Mouse (Mus musculus): Measurements from ENCODE around the gene Rabep2.
A peak's percentile ranks its signal among the peaks of the same experiment; 100 is the strongest.
"Not testable (repeated sequence)": the region's sequence is repeated elsewhere in the genome, so short reads cannot be mapped to it uniquely, and the experiment has no call there.

The Rabep2 gene

GRCm38 (mm10) chr7:126428631-126429502 lies at the start of gene Rabep2:
Gene Rabep2 (plus strand): TSS chr7:126428759.
- peak; percentile 94 to 95 for DNase-seq (ENCODE audit: low spot score in 2 of 2)

DNA sequence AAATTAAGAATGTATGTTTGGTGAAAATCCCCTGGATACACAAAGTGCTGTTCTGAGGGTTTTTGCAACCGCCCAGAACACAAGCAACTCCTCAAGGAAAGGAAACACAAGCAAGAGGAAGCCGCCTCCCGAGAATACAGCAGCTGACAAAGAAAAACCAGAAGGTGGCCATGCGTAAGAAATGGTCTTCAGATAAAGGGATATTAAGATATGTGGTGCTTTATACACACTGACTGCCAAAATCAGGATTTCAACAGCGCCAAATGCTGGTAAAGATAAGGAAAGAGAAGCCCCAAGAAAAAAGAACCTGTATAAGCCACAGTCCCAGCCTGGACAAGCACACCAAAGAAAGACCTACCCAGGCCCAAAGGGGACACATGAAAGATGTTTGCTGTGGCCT lies 45.0 kb upstream of the Rabep2 start:
- DNase-seq (ENCODE audit: low spot score in 2 of 2) = no peak

DNA sequence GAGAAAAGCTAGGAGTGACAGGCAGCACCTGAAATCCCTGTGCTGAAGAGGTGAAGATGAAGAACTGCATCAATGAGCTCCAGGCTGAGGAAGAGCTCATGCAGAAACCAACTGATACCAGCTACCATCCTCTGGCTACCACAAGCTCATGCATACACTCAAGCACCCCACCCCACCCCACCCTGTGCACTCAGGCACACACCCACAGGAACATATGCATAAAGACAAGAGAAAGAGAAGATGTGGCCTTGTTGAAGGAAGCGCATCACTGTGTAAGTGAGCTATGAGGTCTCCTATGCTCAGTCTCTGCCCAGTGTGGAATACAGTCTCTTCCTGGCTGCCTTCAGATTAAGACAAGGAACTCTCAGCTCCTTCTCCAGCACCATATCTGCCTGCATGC lies 40.4 kb upstream of the Rabep2 start:
- DNase-seq (ENCODE audit: low spot score in 2 of 2) = no peak

- not testable (repeated sequence) for DNase-seq (ENCODE audit: low spot score in 2 of 2)
These were observed 36.3 kb upstream of the Rabep2 start for GRCm38 (mm10) chr7:126392086-126392884.

DNA sequence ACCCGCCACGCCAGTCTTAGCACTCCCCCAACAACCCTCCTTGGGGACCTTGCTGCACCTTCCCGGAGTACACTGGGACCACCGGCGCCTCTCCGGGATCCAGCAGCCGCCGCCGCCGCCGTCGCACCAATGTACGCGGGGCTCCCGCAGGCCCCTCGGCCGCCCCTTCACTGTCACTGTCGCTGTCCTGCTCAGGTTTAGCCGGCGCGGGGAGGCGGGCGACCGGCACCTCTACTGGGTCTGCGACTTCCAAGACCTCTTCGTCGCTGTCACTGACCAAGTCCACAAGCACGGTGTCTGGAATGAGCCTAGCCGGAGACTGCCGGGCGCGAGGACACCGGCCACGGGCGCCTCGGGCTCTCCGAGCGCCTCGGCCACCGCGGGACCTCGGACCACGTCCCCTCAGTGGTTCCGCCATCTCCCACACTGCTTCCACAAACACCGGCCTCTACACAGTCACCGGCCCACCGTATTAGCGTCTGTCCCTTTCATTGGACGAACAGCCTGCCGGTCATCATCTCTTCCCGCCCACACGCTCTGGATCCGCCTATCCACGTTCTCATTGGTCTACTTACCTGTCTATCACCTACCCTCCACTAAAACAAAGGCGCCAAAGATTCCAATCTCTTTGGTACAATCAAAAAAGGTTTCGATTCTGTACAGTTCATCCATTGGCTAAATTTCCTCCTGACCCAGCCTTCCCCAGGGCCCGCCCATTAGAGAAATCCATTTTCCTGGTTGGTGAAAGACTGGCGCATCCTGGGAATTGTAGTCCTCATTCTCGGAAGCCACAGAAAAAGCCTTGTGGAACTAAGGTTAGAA lies 32.0 kb upstream of the Rabep2 start, which contains the start of gene Nfatc2ip:
Gene Nfatc2ip (minus strand): TSS at position 440 of the 822 bp plus-strand sequence.
- peak; percentile 97 to 100 for DNase-seq (ENCODE audit: low spot score in 2 of 2)

GRCm38 (mm10) chr7:126397221-126397620 lies 31.3 kb upstream of the Rabep2 start:
- no peak for DNase-seq (ENCODE audit: low spot score in 2 of 2)

DNA sequence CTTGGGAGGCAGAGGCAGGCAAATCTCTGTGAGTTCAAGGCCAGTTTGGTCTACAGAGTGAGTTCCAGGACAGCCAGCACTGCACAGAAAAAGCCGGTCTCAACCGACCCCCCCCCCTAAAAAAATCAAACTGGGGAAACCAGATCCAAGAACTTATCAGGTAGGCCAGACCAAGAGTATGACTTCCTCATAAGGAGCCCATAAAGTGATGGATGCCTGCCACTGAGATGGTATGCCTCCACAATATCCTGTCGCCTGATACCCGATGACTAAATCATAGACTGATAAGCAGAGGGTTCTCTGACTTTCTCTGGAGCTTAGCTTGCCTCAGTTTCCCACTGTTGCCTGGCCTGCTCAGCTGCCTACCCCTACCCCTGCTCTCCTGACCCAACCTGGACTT lies 30.7 kb upstream of the Rabep2 start:
- no peak for DNase-seq (ENCODE audit: low spot score in 2 of 2)

DNA sequence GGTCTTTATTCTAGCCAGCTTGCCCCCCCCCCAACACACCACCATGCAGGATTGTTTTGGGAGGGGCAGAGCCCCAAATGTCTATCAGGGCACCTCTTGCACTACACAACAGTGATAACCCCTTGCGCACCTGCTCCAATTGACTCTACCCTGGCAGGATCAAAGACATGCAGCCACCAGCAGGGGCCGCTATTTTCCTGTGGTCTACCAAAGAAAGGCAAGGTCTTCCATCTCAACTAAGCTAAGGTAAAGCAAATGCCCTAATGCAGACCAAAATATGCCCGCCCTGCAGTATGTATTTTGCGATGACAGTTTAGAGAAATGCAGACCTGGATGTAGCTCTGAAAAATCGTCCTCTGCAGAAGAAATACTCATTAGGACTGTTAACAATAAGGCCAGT lies 29.0 kb upstream of the Rabep2 start:
- peak; percentile 76 to 78 for DNase-seq (ENCODE audit: low spot score in 2 of 2)

- DNase-seq (ENCODE audit: low spot score in 2 of 2) = not testable (repeated sequence)
These were observed 26.0 kb upstream of the Rabep2 start for GRCm38 (mm10) chr7:126402518-126402917.

DNA sequence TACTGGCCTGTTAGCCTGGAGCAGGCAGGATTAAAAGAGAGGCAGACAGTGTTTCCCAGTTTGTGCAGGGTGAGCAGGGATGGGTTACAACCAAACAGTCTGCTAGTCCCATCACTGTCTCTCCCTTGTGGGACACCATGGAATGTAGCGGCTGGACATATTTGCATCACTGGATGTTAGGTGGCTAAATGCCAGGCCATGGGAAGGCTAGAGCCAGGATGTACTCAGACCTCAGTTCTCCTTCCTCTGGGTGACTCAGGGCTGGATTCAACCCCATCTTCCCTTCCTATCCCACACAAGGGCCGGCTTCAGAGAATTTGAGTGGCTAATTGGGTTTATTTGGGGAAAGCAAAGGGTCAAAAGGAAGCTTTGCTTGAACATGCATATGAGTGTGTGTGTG lies 19.9 kb upstream of the Rabep2 start:
- DNase-seq (ENCODE audit: low spot score in 2 of 2) = no peak

- no peak for DNase-seq (ENCODE audit: low spot score in 2 of 2)
These were observed 17.5 kb upstream of the Rabep2 start for GRCm38 (mm10) chr7:126411061-126411460.

DNA sequence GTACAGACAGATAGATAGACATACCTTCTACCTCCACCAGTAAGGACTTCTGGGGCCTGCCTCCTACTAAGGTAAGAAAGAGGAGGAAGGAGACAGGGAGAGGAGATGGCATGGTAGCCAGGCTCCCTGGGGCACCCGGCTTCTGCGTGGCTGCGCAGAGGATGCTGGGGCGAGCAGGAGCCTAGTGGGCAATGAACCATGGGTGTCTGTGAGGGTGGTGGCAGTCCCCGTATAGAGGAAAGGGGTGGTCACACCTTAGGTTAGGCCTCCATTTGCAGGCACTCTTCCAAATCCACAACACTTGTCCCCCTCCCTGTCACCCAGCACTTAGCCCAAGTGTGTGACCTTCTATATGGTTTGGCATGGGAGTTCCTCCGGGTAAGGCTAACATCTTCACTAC lies 13.8 kb upstream of the Rabep2 start, which contains the start of gene Cd19:
Gene Cd19 (minus strand): TSS at position 165 of the 400 bp plus-strand sequence.
- DNase-seq (ENCODE audit: low spot score in 2 of 2) = no peak

DNA sequence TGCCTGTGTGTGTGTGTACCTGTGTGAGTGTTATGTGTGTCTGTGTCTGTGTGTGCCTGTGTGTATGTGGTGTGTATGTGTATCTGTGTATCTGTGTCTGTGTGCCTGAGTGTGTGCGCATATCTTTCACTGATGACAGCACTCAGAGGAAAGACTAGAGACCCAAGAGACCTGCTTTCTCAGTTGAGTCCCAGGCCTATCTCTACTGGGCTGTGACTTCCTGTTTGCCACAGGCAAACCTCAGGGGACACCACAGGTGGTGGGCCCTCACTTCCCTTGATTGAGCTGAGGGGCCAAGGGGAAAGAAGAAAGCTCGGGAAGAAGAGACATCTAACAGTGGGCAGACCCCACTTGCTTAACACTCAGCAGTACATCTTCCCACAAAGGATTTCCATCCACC lies 11.9 kb upstream of the Rabep2 start:
- DNase-seq (ENCODE audit: low spot score in 2 of 2) = no peak

GRCm38 (mm10) chr7:126417045-126417444 lies 11.5 kb upstream of the Rabep2 start:
- DNase-seq (ENCODE audit: low spot score in 2 of 2) = no peak

- no peak for DNase-seq (ENCODE audit: low spot score in 2 of 2)
These were observed 11.0 kb upstream of the Rabep2 start for GRCm38 (mm10) chr7:126417606-126418005.

GRCm38 (mm10) chr7:126418496-126418895 lies 10.1 kb upstream of the Rabep2 start:
- DNase-seq (ENCODE audit: low spot score in 2 of 2) = no peak

DNA sequence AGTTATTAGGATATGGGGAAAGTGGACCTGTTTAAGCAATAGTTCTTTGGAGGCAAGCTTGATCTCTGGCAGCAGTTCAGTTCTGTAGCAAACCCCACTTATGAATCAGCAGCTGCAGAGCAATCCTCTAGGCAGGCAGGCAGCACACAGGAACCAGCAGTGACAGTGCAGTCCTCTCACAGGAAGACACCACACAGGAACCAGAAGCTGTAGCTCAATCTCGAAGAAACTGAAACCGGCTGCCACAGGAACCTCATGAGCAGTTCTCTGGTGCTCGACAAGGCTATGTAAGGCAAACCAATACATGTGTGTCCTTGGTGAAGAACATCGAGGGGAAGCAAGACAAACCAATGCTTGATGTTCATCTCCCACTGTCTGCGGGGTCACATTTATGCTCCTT lies 6.8 kb upstream of the Rabep2 start:
- DNase-seq (ENCODE audit: low spot score in 2 of 2) = no peak

DNA sequence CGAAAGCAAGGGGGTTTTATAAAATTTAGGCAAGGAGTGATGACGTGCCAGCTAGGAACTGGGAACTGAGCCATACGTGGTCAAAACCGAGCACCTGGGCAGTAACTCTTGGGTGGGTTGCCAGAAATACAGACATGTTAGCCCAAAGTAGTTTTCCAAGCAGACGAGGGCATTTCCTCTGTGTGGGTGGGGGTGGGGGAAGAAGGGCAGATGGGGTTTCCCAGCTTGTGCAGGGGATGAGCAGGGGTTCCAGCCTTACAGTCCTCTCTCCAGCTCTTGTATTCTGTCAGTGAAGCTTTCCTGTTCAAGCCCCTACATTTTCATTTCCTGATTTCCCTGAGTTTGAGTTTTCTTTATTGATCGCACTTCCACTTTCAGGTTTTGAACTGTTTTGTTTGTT lies 4.4 kb upstream of the Rabep2 start:
- DNase-seq (ENCODE audit: low spot score in 2 of 2) = no peak

DNA sequence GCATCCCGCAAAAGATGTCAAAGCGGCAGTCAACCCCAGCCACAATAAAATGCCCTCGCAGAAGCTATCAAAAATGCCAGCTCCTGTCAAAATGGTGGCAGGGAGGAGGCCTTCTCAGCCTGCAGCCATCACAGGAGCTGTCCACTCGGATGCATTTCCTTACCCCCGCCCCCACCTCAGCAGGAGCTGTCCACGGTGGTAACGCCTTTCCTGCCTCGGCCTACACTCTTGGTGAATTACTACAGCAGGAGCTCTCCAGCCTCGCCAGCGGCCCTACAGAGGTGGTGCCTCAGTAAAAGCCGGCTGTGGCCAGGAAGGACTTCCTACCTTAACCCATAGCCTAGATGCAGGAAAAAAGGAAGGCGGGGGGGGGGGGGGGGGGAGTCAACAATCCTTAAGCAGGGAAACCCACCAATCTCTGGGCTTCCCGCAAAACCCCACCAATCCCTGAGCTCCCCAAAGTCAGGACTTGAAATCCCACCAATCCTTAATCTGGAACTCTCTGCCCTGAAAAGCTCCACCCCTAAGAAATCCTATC lies 1.2 kb upstream of the Rabep2 start:
- no peak for DNase-seq (ENCODE audit: low spot score in 2 of 2)

GRCm38 (mm10) chr7:126428154-126428553 lies 405 bp upstream of the Rabep2 start:
- no peak for DNase-seq (ENCODE audit: low spot score in 2 of 2)

DNA sequence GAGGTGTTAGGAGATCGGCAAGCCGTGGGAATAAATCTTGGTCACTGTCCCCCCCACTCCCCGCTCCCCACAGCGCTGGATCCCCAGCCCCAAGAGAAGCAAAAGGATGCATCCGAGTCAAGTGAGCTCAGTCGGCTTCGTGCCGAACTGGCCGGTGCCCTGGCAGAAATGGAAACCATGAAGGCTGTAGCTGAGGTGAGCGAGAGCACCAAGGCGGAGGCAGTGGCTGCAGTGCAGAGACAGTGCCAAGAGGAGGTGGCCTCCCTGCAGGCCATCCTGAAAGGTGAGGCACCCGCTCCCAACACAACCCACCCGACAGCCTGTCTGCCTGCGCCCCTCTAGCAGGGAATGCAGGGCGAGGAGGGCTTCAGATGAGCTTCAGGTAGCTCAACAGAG lies 942 bp downstream of the Rabep2 start:
- no peak for DNase-seq (ENCODE audit: low spot score in 2 of 2)

GRCm38 (mm10) chr7:126430167-126430566 lies 1.6 kb downstream of the Rabep2 start:
- DNase-seq (ENCODE audit: low spot score in 2 of 2) = no peak

All from frontal cortex, postnatal 36 days (tissue).